Mouse (Mus musculus): ENCODE data around the gene Skiv2l.

DNA sequence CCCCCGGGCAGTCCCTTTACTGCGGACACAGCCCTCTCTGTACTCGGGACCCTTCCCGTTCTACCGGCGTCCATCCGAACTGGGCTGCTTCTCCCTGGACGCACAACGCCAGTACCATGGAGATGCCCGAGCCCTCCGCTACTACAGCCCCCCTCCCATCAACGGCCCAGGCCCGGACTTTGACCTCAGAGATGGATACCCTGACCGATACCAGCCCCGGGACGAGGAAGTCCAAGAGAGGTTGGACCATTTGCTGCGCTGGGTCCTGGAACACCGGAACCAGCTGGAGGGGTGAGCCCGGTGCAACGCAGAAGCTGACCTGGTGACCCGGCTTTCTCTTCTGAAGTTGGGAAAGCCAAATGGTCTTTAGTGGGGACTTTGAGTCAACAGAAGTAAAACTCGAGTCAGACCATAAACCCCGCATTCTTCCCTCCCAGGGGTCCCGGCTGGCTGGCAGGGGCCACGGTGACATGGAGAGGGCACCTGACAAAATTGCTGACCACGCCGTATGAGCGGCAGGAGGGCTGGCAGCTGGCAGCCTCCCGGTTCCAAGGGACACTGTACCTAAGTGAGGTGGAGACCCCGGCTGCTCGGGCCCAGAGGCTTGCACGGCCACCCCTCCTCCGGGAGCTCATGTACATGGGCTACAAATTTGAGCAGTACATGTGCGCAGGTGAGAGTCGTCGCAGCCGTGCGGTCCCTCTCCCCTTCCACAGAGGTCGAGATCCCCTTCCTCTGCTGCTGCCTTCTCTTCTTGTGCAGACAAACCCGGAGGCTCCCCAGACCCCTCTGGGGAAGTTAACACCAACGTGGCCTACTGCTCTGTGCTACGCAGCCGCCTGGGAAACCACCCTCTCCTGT lies 12.3 kb downstream of the Skiv2l start:
- TF ChIP-seq ZNF384 (IDR thresholded peaks at IDR 0.05; ENCODE audit: low read depth, low read length) = no peak
- no peak for TF ChIP-seq MAFK (IDR thresholded peaks at IDR 0.05; ENCODE audit: insufficient read depth, low read depth, low read length)
- no peak for TF ChIP-seq CHD2 (IDR thresholded peaks at IDR 0.05; ENCODE audit: low read depth, low read length)
- TF ChIP-seq ZC3H11A (IDR thresholded peaks at IDR 0.05; ENCODE audit: borderline replicate concordance, low read depth, low read length) = no peak

All from ES-E14 (cell line).